Mouse (Mus musculus): ENCODE results near the gene Nr6a1.

Nr6a1 gene

DNA sequence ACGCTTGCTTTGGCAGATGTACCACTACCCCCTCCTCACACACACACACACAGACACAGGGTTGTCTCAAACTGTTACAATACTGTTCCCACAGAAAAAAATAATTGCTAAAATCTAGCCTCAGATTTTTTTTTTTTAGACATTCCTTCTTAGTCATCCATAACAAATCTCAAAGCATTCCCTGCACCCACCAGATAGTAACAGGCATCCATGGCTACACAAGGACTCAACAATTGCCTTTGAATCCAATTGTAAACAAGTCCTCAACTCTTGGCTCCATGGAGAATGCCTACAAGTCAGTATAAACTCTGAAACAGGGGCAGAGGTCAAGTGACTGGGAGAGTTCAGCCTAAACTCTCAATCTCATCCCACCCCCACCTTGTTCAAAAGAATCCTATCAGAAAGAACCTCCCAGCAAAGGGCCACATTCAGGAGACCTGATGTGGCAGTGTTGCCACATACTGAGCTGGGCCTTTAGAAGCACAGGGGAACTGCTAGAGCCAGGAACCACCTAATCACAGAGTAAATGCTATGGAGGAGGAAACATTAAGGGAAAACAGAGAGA is 52.9 kb downstream of the Nr6a1 start:
- DNase-seq (ENCODE audit: low spot score in 2 of 2): no peak

DNA sequence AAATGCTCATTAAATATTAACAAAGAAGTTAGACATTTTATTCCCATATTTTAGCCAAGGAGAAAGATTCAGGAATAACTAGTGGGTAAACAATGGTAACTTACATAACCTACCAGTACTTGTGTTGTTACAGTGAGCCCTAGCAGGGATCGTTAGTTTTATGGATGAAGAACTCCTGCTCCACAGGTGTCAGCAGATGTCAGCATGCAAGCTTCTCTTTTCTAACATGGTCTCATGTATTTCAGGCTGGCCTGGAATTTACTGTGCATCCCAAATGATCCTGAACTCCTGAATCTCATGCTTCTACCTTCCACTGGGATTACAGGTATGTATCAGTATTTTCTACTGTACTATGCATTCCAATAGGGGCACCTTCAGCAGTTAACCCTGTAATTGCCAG is 54.8 kb downstream of the Nr6a1 start:
- DNase-seq (ENCODE audit: low spot score in 2 of 2): no peak

DNA sequence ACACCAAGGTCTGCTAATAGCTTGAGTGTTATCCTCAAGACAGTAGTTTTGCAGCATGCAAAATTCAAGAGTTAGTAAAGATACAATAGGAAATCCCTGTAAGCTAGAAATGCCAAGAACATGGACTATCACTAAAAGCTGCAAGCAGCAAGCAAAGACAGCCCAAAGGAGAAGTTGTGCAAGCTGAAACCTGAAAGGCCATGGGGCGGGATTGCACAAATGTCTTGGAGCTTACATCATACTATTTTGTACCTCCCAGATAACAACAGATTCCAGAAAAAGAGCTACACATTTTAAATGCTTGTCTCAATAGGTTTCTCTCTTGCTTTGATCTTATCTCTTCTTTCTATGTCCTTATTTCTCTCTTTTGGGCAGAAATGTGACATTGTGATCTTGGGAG is 60.8 kb downstream of the Nr6a1 start:
- no peak for DNase-seq (ENCODE audit: low spot score in 2 of 2)

DNA sequence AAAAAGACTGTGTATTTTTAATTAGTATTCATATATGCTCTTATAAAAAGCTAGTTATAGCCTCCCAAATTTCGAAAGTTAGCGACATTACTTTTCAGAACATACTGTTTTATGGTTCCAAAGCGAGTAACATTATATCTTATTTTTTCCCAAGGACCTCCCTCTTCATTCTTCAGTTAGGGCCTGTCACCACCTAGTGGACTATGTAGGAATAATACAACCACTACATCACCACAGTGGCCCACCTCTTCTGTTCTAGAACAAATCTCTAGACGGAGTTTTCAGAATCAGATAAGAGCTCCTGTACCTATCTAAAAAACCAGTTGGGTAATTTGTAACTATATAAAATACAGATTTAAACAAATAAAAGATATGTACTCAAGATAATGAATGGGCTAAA is 63.5 kb downstream of the Nr6a1 start:
- peak in 1 of 2 experiments; percentile 31 for DNase-seq (ENCODE audit: low spot score in 2 of 2)

DNA sequence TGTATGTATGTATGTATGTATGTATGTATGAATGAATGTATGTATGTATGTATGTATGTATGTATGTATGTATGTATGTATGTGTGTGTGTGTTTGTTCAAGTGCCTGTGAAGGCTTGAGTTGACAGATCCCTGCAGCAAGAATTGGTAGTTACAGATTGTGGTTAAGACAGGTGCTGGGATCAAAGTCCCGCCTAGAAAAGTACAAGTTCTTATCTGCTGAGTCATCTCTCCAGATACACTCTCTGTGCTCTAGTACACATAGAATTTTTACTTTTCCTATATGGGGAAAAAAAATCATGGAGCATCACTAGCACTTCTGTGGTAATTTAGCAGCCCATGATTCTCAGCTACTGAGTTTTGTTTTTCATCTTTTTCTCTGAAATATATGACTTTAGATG is 75.7 kb downstream of the Nr6a1 start:
- DNase-seq (ENCODE audit: low spot score in 2 of 2): no peak

DNA sequence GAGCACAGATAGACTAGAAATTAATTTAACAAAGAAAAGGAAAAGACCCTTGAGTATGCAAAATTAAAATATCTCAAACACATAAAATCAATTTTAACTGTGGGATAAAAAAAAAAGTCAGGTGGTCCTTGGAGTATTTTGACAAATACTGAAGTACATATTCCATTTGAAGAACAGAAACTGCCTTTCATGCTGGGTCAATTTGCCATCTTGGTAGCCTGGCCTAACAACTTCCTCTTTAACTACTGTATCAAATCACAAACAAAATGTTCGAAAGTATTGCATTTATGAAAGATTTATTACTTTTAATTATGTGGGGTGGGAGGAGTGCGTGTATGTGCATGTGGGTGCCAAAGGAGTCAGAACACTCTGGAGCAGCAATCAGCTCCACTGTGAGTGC is 81.2 kb downstream of the Nr6a1 start:
- no peak for DNase-seq (ENCODE audit: low spot score in 2 of 2)

DNA sequence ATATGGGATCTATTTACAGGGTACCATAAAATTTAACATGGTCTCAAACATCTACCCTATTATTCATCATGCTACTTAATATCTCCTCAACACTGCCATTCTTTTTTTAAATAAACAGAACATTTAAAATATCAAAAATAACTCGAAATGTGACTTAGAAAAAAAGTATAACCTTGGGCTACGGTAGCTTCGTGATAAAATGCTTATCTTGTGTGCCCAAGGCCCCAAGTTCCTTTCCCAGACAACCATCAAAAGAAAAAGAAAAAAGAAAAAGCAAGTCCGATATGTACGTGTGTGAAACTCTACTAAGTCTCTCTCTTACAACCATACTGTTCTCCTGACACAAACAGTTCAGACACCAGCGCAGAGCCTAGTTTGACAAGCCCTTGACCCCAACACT is 92.0 kb downstream of the Nr6a1 start:
- no peak for DNase-seq (ENCODE audit: low spot score in 2 of 2)

DNA sequence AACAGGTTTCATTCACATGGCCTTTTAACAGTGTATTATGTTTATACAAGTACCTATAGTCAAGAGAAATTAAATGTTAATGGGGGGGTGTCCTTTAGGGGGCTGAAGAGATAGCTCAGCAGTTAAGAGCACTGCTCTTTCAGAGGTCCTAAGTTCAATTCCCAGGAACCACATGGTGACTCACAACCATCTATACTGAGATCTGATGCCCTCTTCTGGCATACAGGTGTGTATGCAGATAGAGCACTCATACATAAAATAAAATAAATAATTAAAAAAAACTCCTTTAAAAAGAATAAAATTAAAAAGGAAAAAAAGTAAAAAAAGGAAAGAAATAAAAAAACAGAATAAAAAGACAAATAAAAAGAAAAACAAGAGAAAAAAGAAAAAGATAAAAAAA is 95.5 kb downstream of the Nr6a1 start:
- DNase-seq (ENCODE audit: low spot score in 2 of 2): no peak

DNA sequence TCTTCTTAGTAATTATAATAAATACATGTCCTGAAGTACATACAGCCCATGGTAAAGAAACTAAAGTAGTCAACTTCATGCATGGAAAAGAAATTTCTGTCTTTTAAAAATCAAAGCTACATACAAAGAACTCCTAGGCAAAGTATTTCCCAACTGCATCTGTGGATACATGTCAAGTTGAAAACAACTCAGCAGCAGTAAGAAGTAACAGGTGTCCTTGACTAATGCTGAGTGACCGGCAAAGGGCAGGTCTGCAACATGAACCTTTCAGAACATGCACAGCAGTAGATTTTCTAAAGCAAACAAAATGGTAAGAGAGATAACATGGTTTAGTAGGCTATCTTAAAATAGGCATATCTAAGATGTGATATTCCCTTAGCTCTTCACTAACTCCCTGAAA is 98.0 kb downstream of the Nr6a1 start:
- DNase-seq (ENCODE audit: low spot score in 2 of 2): no peak

DNA sequence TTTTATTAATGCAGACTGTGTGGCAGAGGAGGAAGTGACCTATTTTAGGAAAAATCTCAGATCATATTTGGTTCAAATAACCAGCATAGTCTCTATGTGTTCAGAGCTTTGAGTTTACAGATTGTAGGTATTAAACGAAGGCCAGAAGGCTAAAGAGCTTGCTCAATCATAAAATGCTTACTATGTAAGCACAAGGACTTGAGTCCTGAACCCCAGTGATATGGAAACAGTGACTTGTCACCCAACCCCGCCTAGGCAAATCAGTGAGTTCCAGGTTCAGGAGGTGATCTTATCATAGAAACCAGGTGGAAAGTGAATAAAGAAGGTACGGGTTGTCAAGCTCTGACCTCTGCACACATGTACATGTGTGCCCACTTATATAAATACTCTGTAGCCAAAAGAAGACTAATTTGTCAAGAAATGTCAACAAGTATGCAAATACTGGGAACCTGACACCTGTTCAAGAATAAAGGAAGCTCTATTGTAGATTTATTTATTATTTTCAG is 99.6 kb downstream of the Nr6a1 start:
- DNase-seq (ENCODE audit: low spot score in 2 of 2): no peak

DNA sequence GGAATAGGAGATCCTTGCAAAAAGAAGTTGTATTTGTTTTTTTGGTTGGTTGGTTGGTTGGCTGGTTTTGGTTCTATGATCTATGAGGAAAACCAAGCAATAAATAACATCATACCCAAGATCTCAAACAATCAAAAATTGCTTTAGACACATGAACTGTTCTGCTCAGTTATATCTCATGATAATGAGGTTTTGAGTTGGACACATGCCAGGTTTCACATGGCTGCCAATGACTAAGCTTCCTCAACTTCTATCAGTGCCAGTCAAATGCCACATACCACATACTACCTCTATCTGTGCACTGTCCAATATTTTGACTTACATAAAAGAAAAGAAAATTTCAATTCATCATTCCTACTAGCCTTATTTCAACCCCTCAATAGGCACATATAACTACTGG is 101.3 kb downstream of the Nr6a1 start:
- no peak for DNase-seq (ENCODE audit: low spot score in 2 of 2)

DNA sequence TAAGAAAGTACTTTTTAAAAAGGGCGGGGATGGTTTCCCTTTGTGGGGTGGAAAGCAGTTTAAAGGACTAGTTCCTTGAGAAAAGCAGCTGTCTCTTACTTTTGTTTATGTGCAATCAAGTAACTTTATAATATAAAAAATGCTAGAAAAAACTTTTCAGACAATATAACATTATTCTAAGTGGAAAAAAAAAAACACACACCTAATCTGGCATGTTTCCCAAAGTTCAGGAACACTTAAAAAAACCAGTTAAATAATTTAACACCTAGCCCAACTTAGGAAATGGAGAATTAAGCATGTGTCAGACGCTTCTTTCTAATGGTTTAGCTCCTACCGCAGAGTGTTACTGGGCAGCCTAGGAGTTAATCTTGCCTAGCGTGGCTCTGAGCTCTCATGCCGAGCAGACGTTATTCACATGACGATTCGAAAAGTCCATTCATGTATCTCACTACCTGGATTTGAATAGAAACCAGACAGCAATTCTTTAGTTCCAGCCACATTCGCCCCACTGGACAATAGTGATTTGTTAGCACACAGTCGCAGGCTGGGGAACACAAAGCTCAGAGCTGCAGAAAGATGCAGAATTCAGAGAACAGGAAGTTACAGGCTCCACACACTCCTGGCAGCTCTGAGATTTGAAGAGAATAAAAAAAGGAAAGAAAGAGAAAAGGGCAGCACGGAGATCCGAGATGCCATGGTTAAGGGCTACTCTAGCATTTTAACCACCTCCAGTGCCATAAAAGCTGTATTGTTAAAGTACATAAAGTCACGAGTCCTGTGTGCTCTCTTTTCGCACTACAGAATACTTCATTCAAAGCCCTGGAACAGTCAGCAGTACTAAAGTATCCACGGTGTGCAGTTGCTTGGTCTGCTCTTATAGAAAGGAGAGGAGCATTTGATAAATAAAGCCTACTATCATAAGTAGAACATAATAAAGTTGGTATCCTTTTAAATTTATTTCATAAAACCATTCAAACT is 102.4 kb downstream of the Nr6a1 start:
- peak in 1 of 2 experiments; percentile 32 for DNase-seq (ENCODE audit: low spot score in 2 of 2)

DNA sequence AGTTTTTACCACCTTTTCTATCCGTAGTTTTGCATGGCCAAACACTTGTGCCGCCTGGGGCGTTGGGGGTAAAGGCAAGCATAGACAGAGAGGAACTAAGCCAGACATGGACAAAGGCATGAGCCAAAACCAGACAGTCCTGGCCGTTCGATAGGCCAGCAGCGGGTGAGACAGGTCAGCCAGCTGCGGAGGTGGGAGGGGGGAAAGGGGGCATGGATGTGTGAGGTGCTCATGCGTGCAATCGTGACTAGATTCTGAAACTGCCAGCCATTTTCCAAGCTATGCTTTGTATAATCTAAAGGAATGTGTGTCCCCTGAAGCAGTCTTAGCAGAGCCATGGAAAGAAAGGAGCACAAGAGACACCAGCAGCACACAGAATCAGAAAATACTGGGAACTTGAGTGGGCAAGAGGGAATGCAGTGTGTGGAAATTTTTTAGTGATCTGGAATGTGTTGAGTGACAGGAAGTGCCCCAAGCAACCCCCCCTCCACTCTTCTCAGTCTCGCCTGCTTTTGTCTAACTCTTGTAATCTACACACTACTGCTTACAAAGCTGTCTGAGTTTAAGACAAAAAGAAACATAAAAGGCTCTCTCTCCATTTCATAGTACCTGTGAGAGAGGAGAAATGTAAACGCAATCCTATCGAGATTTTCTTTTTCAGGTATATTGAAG is 103.4 kb downstream of the Nr6a1 start:
- DNase-seq (ENCODE audit: low spot score in 2 of 2): peak in 1 of 2 experiments; percentile 30

DNA sequence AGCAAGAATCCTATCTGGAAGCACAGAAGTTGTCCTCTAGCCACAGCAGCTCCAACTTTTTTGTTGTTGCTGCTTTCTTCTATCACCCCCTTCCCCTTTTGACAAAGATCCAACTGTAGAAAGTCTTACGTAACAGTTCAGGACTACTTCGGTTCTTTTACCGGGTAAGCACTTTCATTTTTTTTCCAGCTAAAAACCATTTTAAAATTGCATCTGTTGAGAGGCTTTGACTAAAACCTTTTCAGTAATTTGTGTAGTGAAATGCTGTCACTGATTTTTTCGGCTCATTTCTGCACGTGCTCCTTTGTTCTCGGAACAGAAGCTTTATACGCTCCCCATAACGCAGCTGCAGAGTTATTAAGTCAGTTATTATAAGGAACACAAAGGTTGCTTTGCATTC is 104.1 kb downstream of the Nr6a1 start:
- no peak for DNase-seq (ENCODE audit: low spot score in 2 of 2)

DNA sequence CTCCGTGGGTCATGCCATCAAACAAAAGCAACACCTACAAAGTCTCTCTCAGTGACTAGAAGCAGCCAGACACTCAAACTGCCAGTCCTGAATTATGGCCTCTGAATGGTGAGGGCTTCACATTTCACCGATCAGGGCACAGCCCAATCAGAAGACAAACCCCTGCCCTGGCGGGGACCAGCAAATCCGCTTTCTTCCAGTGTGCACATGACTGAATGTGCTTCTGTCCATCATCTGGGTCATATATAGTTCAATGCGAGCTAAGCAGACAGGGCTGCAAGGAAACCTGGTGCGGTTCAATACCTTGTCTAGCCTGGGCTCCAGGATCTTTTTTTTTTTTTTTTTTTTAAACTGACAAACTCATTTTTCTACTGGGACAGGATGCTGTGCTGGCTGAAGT is 104.5 kb downstream of the Nr6a1 start:
- peak in 1 of 2 experiments; percentile 23 for DNase-seq (ENCODE audit: low spot score in 2 of 2)

DNA sequence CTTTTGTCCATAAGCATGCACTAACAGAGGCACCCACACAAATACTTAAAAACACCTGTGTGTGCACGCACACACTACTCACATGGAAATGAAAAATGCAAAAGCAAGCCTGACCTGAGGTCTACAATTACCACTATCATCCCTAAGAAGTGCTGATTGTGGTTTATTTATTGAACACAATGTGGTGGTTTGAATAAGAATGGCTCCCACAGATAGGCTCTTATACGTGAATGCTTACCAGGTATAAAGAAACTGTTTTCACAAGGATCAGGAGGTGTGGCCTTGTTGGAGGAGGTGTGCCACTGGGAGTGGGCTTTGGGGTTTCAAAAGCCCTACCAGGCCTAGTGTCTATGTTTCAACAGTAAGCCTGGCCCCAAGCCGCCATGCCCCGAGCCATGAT is 110.0 kb downstream of the Nr6a1 start:
- DNase-seq (ENCODE audit: low spot score in 2 of 2): no peak

DNA sequence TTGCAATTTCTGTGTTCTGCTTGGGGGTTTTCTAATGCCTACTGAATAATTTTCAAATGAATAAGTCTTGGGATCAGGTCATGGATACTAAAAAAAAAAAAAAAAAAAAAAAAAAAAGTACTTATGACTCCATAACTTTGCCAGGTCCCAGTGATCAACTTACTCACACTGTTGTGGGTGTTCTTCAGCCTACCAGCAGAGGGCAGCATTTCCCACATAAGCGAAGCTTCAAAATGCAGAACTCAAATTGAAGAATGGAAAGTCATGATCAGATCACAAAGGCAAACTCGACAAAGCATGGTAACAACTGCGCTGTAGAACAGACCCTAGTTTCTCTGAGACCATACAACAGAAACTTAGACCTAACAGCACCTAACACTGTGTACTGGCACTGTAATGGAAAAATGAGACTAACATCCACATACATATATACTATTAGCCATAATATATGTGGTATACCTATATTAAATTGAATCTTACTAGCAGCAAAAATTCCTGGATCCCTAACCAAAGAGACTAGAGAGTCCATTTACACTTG is 130.3 kb downstream of the Nr6a1 start:
- DNase-seq (ENCODE audit: low spot score in 2 of 2): peak; percentile 25 to 70

DNA sequence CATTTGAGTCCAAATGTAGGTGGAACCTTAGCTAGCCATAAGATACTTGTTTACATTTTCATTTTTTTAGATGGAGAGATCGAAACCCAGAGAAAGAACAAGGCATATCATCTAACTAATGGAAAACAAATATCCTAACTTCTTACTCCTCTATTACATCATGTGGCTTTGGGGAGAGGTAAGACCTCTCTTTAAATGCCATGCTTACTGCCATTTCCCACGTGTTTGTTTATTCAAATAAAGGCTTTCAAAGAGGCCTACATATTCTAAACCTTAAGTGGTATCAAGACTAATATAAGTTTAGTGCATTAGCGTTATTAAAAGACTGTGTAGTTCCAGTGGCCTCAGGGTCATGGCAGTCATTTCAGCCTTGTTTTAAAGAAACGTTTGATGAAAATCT is 140.2 kb downstream of the Nr6a1 start:
- no peak for DNase-seq (ENCODE audit: low spot score in 2 of 2)

DNA sequence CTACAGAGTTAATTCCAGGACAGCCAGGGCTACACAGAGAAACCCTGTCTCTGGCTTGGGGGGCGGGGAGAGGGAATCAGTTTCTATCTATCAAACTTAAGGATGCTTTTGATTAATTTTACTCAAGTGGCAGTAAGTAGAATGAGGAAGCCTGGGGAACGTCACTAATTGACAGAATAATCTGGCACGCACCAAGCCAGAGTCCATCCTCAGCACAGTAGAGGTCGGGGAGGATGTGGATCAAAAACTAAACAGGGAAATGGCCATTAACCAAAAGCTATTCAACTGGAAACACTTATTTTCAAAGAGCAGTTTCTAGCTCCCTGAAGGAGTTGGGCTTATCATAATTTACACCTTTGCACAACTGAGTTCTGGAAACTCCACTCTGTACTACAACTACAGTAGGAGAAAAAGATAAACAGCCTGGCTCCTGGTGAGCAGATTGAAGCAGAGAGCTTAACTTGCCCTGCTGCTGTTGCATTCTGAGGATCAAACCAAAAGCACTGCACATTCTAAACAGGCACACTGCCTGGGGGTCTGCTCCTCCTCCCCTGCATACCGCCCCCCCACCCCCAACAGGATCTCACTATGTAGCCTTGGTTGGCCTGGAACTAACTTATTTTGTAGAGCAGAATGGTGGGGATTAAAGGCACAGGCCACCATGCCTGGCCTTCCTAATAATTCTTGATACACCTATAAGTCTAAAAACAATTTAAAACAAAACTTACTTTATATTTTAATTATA is 141.1 kb downstream of the Nr6a1 start:
- DNase-seq (ENCODE audit: low spot score in 2 of 2): no peak

DNA sequence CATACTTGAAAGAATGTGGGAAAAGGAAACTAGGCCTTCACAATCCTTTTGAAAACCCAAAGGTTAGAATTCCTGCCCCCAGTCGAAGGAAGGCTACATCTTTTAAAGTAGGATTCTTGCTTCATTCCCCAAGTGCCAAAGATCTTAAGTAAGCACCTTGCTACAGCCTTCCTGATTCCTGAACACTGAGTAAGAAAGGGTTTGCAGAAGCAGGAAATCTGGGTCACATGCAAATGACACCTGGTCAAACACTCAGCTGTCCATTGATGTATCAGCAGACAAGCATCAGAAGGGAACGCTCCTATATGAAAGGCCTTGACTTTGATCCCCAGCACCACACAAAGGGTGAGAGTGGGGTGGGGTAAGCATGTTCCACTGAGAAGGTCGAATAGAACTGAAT is 142.4 kb downstream of the Nr6a1 start:
- DNase-seq (ENCODE audit: low spot score in 2 of 2): no peak

DNA sequence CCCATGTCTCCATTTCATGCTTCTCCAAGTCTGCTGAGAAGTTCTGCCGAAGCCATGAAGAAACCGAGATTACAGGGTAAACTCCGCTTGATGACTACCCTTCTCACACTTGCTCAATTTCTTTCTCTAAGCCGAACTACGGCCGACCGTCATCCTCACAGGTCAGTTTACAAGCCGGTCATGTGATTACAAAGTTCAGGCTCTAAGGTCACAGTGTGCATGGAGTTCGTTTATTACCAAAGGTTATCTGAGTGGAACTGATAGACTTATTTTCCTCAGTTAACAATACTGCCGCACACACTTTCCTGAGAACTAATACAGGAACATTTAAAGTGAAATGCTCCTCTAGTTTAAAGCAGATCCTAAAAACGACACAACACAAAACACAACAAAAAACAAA is 143.1 kb downstream of the Nr6a1 start:
- no peak for DNase-seq (ENCODE audit: low spot score in 2 of 2)

DNA sequence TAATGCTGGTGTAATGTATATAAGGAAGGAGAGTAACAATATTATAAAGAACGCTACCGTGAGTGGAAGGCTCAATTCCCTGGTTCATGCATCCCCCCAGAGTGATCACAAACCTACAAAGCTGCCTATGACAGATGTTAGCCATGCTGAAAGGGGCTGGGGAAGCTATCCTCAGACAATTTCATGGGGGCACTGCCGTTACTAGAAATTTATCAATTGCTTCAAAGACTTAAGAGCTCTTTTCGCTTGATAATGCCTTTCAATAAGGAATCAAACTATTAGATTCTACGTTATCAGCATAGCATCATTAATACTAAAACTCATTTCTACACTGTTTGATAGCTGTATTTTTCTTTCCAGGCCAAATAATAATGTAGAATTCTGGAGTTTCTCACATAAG is 144.1 kb downstream of the Nr6a1 start:
- no peak for DNase-seq (ENCODE audit: low spot score in 2 of 2)

All from left cerebral cortex, adult 9 months (tissue).